Comparison of ENCODE assay signal across 18 mouse cellular contexts in the genomic region with DNA sequence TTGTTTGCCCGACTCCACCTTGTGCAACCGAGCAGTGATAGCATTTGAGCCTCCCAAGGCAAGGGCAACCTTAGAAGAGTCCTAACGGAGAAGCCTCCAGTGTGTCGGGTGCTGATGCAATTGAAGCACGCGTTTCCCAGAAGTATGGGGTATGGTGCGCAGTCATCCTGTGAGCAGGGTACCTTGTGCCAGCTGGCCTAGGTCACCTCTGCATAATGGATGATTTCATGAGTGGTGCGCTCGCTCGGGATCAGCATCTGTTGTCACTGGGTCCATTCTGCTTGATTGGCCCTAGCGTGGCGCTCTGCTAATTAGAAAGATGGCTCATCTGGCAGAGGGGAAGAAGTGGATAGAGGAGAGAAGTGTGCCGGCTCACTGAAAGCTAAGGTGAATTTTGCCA. TPM values are rescaled to one million over a fixed set of nuclear protein-coding genes. Genes with fewer than 3 reads are reported as not detected.
A peak's percentile ranks its signal among the peaks of the same experiment; 100 is the strongest.
DNase-seq lines count a peak whose midpoint lies in the region; ATAC-seq and TF ChIP-seq lines count a peak whose summit lies in the region.
"Had no signal": no experiment of that assay in that cellular context is flagged by ENCODE, and none has a peak within 500 bp of the region (broad histone marks: within the 10 kb centered on the region; RNA-seq: fewer than 3 reads in every experiment).

No protein-coding gene starts in this region.

- TF ChIP-seq POLR2A in brain, embryonic 14.5 days (IDR thresholded peaks at IDR 0.05; ENCODE audit: borderline replicate concordance, extremely low read depth, insufficient read depth, insufficient read length, poor library complexity, severe bottlenecking): no peak

- 81% methylated on average over 13 of the region's 13 CpGs for WGBS in hindbrain, embryonic 12.5 days
- WGBS in neural tube, embryonic 13.5 days: 70% methylated on average over 13 of the region's 13 CpGs

- H3K4me3 ChIP-seq in hindbrain, embryonic 12.5 days: no peak overlapping the region
- no peak overlapping the region for H3K4me3 ChIP-seq in neural tube, embryonic 13.5 days
- H3K4me3 ChIP-seq: embryonic facial prominence, embryonic 10.5 days; erythroblast, embryonic 14.5 days had no signal

- no peaks in the 10 kb centered on the region; the same call in 1 of the 2 replicates for H3K4me1 ChIP-seq in hindbrain, embryonic 12.5 days
- H3K4me1 ChIP-seq in neural tube, embryonic 13.5 days (replicated peaks): peaks cover 14% of the 10 kb centered on the region; the same call in 1 of the 2 replicates

- no peaks in the 10 kb centered on the region for H3K27me3 ChIP-seq in hindbrain, embryonic 12.5 days
- no peaks in the 10 kb centered on the region for H3K27me3 ChIP-seq in neural tube, embryonic 13.5 days
- H3K27me3 ChIP-seq: Patski had no signal

- H3K27ac ChIP-seq in hindbrain, embryonic 12.5 days: no peak overlapping the region
- H3K27ac ChIP-seq in neural tube, embryonic 13.5 days (replicated peaks): no peak overlapping the region; the same call in 1 of the 2 replicates
- H3K27ac ChIP-seq: embryonic facial prominence, embryonic 10.5 days had no signal

- H3K9me3 ChIP-seq in hindbrain, embryonic 12.5 days (replicated peaks): no peaks in the 10 kb centered on the region
- H3K9me3 ChIP-seq in neural tube, embryonic 13.5 days: no peaks in the 10 kb centered on the region
- H3K9me3 ChIP-seq: embryonic facial prominence, embryonic 10.5 days had no signal

- peaks cover 3% of the 10 kb centered on the region; the same call in 1 of the 2 replicates for H3K36me3 ChIP-seq in hindbrain, embryonic 12.5 days
- peaks cover 8% of the 10 kb centered on the region for H3K36me3 ChIP-seq in neural tube, embryonic 13.5 days

- no peak for TF ChIP-seq CTCF in brain, embryonic 14.5 days (IDR thresholded peaks at IDR 0.05; ENCODE audit: borderline replicate concordance, extremely low read depth, insufficient read depth, insufficient read length)

- peak; percentile 56; the same call in 1 of the 2 replicates for ATAC-seq in hindbrain, embryonic 12.5 days (ENCODE audit: low FRiP score)
- peak; percentile 44; the same call in 1 of the 2 replicates for ATAC-seq in neural tube, embryonic 13.5 days (ENCODE audit: low read depth)
- ATAC-seq in monocyte, adult 5-6 weeks (replicated peaks; ENCODE audit: insufficient number of reproducible peaks, low FRiP score, low TSS enrichment, poor library complexity, severe bottlenecking): no peak
- ATAC-seq: intestine, embryonic 16.5 days; Patski had no signal

- DNase-seq in heart, adult 11 months: peak; percentile 76
- no peak for DNase-seq in heart, adult 18-20 months
- peak; percentile 81 for DNase-seq in brain, embryonic 14.5 days (ENCODE audit: low read depth)
- DNase-seq in layer of hippocampus, adult 18-20 months (ENCODE audit: low spot score in 2 of 2): no peak
- DNase-seq: adrenal gland, postnatal 36 days; cerebellum, postnatal 36 days; kidney, postnatal 14 days; layer of hippocampus, adult 9-11 months; lung, embryonic 14.5 days; spleen, adult 18-20 months; thymus, postnatal 14 days had no signal

- H3K4me2 ChIP-seq in hindbrain, embryonic 12.5 days (replicated peaks): no peak overlapping the region
- H3K4me2 ChIP-seq in neural tube, embryonic 13.5 days: no peak overlapping the region
- H3K4me2 ChIP-seq: lung, embryonic 14.5 days had no signal

- no peak overlapping the region for H3K9ac ChIP-seq in hindbrain, embryonic 12.5 days
- H3K9ac ChIP-seq in neural tube, embryonic 13.5 days: no peak overlapping the region
- H3K9ac ChIP-seq: lung, embryonic 14.5 days had no signal

RNA-seq across cellular contexts. Expression of a gene that starts 37.9 kb away (rescaled TPM):
- total RNA-seq in heart, adult 18-20 months (2021): 10 to 100 TPM; 51.2 to 66.8 TPM
- polyA plus RNA-seq in brain, embryonic 14.5 days (2012; rRNA removed): 23.2 and 39.5 TPM in 2 replicates
- polyA plus RNA-seq in hindbrain, embryonic 12.5 days (2016; fragmentation: Nextera tagmentation; extraction: Ambion mirVana): 11.0 and 12.7 TPM in 2 replicates
- 12.4 and 13.1 TPM in 2 replicates for polyA plus RNA-seq in neural tube, embryonic 13.5 days (2015; fragmentation: Nextera tagmentation; extraction: Ambion mirVana)
- total RNA-seq in monocyte, adult 5-6 weeks (2017): 8.2 to 23.1 TPM (median 10.1 TPM) in 3 replicates
- 100 to 1,000 TPM; 151 TPM for total RNA-seq in layer of hippocampus, adult 18-20 months (2021)

Comparison
In these comparisons a context has a peak if more than half of its experiments do, and no peak if none do; other contexts are left out.
1. DNase-seq: peak in heart, adult 11 months (single experiment) and brain, embryonic 14.5 days (single experiment); none in heart, adult 18-20 months (0 of 2) and layer of hippocampus, adult 18-20 months (0 of 2).